Mouse (Mus musculus) cortical plate, adult 2 months (tissue): Measurements from ENCODE around the gene Ppp5c. TPM values are rescaled to one million over a fixed set of nuclear protein-coding genes. Genes with fewer than 3 reads are reported as not detected.
"Not testable (repeated sequence)": the region's sequence is repeated elsewhere in the genome, so short reads cannot be mapped to it uniquely, and the experiment has no call there.

Experiments
- H3K27ac ChIP-seq: fragments of 200-500 bp; 2 replicates; pipeline ENCODE4 v1.5.1; 2012; ENCODE audit warnings: low read length, control low read depth, inconsistent platforms; ENCODE audit not compliant: insufficient read depth
- H3K4me1 ChIP-seq: fragments of 200-500 bp; 2 replicates; pipeline ENCODE4 v1.6.1; 2011; ENCODE audit warnings: low read length; ENCODE audit not compliant: control insufficient read depth, insufficient read depth
- H3K4me3 ChIP-seq: fragments of 200-500 bp; 2 replicates; pipeline ENCODE4 v1.5.1; 2011; ENCODE audit warnings: mild to moderate bottlenecking, low read length, control low read depth; ENCODE audit not compliant: insufficient read depth
- CTCF ChIP-seq: fragments of 200-500 bp; IDR thresholded peaks from 2 replicates; pipeline ENCODE4 v1.5.1; 2011; ENCODE audit warnings: mild to moderate bottlenecking, control low read depth, low read length; ENCODE audit not compliant: insufficient read depth; ENCODE audit errors: extremely low read depth
- POLR2A ChIP-seq: fragments of 200-500 bp; IDR thresholded peaks from 2 replicates; pipeline ENCODE4 v1.6.1; 2011; ENCODE audit warnings: mild to moderate bottlenecking, low read length, control low read depth; ENCODE audit not compliant: insufficient read depth; ENCODE audit errors: extremely low read depth
- polyA plus RNA-seq: library from polyadenylated mRNA; depleted of rRNA; stranded (reverse); fragments of >200 nt; gene quantifications from 2 replicates; pipeline ENCODE4 v1.2.3, GENCODE M21; 2012; rRNA removed

Gene Ppp5c
- 263 and 268 TPM in 2 replicates for polyA plus RNA-seq

DNA sequence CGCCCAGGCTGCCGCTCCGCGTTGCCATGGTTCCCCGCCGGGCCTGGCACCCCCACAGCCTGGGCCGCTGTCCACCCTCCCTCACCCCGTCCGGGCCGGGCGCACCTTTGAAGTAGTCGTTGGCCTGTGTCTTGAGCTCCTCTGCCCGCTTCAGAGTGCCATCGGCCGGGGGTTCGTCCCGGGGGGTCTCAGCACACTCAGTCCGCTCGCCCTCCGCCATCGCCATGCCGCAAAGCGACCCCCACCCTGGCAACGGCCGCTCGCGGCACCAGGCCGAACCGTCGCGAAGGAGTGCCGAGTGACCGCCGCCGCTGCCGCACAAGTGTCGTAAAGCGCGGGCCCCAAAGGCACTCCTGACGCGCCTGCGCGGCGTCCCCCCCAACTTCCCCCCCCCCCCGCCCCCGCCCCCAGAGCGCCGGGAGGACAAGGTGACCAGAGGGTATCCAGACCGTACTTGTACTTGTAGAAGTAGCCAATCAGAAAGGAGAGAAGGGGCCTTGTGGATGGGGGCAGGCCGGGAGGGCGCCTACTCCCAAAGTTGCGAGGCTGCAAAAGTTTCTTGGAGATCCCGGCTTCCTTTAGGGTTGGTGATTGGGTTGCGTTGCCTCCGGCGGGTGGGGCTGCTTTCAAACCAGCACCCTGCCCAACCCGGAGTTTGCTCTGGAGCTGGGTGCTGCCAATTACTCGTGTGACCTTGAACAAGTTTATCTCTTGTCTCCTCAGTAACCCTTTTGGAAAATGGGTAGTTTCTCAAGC lies at the start of gene Ppp5c:
Gene Ppp5c, minus strand, starts transcription at position 337 of the 756 bp plus-strand sequence.
- TF ChIP-seq POLR2A = no peak; the same call in 1 of the 2 replicates
- no peak for TF ChIP-seq CTCF
- Histone ChIP-seq H3K4me3 (peak within 1 kb of the TSS; percentile 93), H3K27ac (peak within 1 kb of the TSS; percentile 77), H3K4me1 (peaks cover 15% of the 10 kb centered on the region)

DNA sequence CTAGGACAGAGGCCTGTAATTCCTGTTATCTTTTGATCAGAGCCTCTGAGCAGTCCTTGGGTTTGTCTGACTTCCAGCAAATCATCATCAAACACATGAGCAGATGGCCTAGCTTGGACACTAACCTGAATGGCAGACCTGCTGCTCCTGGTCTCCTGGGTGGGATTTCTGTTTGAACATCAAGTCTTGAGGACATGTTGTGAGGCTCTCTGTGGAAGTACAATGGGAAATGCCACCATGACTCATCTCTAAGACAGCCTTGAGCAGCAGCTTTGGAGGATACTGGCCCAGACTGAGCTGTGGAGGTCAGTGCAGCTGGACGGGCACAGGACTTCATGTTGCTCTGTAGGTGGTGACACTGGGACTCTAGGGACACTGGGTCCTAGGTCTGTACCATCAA lies 48.8 kb upstream of the Ppp5c start:
- no peak overlapping the region for H3K27ac ChIP-seq
- no peaks in the 10 kb centered on the region for H3K4me1 ChIP-seq
- no peak overlapping the region for H3K4me3 ChIP-seq
- no peak for TF ChIP-seq CTCF
- TF ChIP-seq POLR2A = no peak

DNA sequence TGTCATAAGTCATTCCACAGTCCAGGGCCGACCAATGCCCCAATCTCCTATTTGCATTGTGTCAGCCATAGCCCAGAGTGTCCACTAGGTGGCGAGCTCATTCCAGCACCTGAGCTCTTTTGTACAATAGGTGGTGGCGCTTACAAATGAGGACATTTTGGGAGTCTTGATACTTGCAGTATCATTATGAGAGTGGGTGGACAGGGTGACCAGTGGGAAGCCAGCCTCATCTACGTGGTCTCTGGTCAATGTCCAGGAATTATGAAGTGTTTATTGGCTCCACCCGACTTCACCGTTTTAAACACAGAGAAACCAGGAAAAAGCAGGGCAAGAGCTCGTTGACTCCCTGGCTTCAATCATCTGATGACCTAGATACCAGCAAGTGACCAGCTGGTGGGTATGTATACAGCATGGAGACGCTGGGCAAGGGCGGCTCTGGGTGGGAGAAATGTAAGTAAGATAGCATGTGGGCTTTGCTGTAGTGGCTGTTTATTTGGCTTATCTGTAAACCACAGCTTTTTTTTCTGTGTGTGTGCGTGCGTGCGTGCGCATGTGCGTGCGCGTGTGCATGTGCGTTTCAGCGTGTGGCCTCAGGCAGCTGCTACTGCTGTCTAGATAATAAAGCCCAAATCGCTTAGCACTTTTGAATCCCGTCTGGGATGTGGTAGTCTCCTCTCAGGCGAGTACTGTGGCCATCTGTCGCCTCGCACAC lies 46.3 kb upstream of the Ppp5c start, which contains the start of gene Psg16:
Gene Psg16, plus strand, starts transcription at position 137 of the 712 bp plus-strand sequence.
- TF ChIP-seq CTCF (peak; percentile 75), POLR2A (no peak)
- Histone ChIP-seq H3K27ac (no peak within 1 kb of the TSS), H3K4me1 (no peaks in the 10 kb centered on the region), H3K4me3 (peak within 1 kb of the TSS; percentile 42)

DNA sequence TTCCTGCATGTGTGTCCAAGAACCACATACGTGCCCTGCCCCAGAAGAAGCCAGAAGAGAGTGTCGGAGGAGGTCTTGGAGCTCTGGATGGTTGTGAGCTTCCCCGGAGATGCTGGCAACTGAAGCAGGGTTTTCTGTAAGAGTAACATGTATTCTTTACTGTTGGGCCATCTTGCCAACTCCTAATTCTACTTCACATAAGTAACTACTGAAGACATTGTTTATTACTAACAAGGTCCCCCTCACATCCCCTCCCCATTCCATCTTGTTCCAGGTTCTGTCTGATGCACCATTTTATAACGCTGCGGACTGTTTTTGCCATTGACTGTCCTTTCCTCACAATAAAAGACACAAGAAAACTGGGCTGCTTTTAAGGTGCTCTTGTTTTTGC lies 45.8 kb upstream of the Ppp5c start:
- H3K4me3 ChIP-seq = no peak overlapping the region
- TF ChIP-seq POLR2A (no peak), CTCF (no peak)
- no peaks in the 10 kb centered on the region for H3K4me1 ChIP-seq
- no peak overlapping the region for H3K27ac ChIP-seq

DNA sequence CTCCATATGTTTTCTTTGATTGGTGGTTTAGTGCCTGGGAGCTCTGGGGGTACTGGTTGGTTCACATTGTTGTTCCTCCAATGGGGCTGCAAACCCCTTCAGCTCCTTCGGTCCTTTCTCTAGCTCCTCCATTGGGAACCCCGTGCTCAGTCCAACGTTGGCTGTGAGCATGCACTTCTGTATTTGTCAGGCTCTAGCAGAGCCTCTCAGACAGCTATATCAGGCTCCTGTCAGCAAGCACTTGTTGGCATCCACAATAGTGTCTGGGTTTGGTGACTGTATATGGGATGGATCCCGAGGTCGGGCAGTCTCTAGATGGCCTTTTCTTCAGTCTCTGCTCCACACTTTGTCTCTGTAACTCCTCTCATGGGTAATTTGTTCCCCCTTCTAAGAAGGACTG lies 39.9 kb upstream of the Ppp5c start:
- H3K4me1 ChIP-seq, H3K4me3 ChIP-seq, H3K27ac ChIP-seq: not testable (repeated sequence)

DNA sequence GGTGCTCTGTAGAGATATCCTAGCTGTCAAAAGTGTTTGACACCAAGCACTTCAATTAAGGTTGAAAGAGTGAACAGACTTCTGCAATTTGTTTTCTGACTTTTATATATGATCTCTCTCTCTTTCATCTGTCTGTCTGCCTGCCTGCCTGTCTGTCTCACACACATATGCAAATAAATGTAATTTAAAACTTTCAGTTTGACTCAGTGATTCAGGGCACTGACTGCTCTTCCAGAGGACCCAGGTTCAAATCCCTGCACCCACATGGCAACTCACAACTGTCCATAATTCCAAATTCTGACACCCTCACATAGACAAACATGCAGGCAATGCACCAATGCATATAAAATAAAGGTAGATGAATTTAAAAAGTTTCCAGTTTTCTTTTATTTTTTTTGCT lies 39.3 kb upstream of the Ppp5c start:
- Histone ChIP-seq H3K4me3 (no peak overlapping the region), H3K4me1 (peaks cover 3% of the 10 kb centered on the region; the same call in 1 of the 2 replicates), H3K27ac (no peak overlapping the region)
- TF ChIP-seq POLR2A (no peak), CTCF (no peak)

DNA sequence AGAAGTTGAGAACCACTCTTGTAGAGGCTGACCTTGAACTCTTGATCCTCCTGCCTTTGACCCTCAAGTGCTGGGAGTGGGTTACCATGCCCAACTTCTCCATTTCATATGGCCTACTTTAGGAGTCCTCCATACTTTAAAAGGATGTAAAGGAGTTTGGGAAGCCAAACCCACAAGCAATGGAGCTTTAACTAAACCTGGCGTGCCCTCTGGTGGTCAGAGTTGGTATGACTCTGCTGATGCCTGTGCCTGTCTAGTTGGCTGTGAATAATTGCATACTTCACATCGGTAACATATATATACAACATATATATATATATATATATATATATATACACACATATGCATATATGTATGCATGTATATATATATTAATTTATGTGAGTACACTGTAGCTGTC lies 38.7 kb upstream of the Ppp5c start:
- TF ChIP-seq POLR2A (no peak), CTCF (peak; percentile 93)
- H3K27ac ChIP-seq = no peak overlapping the region
- no peak overlapping the region for H3K4me3 ChIP-seq
- H3K4me1 ChIP-seq = peaks cover 3% of the 10 kb centered on the region; the same call in 1 of the 2 replicates

DNA sequence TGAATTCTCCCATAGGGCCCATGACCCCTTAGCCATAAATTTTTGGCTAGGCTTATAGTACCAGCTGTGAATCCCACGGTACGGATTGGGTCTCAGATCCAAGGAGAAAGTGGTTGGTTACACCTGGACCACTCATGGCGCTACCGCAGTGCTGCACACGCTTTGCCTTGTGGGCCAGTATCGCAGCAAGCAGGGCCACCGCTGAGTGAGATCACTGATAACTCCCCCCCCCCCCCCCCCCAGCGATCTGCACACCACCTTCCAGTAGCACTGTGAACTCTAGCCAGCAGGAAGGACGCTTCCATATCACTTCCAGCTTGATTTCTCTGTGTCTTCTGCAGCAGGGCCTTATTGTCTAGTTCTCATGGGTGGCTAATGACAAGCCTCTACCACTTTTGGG lies 37.9 kb upstream of the Ppp5c start:
- Histone ChIP-seq H3K4me3 (no peak overlapping the region), H3K27ac (no peak overlapping the region), H3K4me1 (peaks cover 3% of the 10 kb centered on the region; the same call in 1 of the 2 replicates)
- TF ChIP-seq CTCF = no peak
- no peak for TF ChIP-seq POLR2A

DNA sequence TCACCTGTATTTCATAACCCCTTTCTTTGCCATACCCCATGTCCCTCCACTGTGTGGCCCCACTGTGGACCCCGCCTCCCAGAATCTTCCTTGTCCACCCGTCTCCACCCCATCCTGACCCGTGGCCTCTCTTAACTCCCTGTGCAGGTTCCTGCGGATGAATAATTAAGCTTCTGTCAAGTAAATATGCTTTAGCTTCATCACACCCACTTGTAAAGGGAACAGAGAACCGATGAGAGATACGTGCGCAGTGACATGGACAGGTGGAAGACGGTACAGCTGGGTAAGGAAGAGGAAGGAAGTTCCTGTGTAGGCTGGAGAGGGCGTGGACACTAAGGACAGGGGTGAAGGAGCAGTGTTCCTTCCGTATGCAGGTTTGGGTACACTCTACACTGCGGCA lies 35.1 kb upstream of the Ppp5c start:
- TF ChIP-seq CTCF (no peak), POLR2A (no peak)
- Histone ChIP-seq H3K4me1 (peaks cover 9% of the 10 kb centered on the region), H3K27ac (no peak overlapping the region), H3K4me3 (peak overlapping the region; percentile 3)

DNA sequence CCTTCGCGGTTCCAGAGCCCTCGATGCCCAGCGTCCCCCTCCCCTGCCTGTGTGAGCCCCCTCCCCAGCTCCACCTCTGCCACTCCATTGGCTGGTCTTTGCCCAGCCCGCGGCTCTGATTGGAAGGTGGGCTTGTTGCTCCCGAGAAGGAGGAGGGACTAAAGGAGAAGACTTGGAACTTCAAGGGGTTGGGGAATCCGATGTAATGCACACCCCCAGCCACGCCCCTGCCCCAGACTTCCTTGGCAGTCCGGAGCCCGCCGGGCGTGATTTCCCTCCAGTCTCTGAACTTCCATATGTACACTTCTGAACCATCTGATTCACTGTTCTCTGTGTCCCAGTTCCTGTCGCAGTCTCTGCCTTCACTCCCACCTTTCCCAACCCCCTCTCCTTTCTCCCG lies 34.7 kb upstream of the Ppp5c start, which contains the start of gene Hif3a:
Gene Hif3a, minus strand, starts transcription at position 39 of the 400 bp plus-strand sequence.
- no peak for TF ChIP-seq CTCF
- 0 out of 2 replicates have a peak, but pooled peaks have one; percentile 34 for TF ChIP-seq POLR2A
- peak within 1 kb of the TSS; percentile 35 for H3K4me3 ChIP-seq
- H3K27ac ChIP-seq = peak within 1 kb of the TSS; percentile 84
- peaks cover 9% of the 10 kb centered on the region for H3K4me1 ChIP-seq
